Mouse (Mus musculus) MEL-GATA-1-ER (cell line): ENCODE measurements around the gene Acot5.
"Not testable (repeated sequence)": the region's sequence is repeated elsewhere in the genome, so short reads cannot be mapped to it uniquely, and the experiment has no call there.

Experiments
- DNase-seq: peaks from one replicate; pipeline ENCODE4 v3.0.0-alpha.2; 2012; ENCODE audit warnings: low read depth; ENCODE audit errors: extremely low read depth

Acot5 gene

DNA sequence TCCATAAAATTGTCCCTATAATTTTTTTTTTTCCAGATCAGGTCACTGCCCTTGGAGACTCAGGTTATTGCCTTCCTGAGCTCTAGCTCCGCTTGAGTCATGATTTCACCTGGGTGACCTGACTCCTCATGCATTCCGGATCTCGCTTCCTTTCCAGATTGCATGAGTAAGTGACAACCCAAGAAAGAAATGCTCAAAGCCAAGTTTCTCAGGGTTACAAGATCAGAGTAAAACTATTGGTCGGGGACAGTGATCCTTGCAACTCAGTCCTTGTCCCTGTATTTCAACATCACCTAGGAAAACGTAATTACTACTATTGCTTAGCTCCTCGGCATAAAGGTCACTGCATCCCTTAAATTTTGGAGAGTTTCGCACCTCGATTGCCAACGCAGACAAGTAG lies at the start of gene Acot5:
TSS of gene Acot5 (plus strand) at position 340 of the 400 bp plus-strand sequence.
- DNase-seq, result no peak

DNA sequence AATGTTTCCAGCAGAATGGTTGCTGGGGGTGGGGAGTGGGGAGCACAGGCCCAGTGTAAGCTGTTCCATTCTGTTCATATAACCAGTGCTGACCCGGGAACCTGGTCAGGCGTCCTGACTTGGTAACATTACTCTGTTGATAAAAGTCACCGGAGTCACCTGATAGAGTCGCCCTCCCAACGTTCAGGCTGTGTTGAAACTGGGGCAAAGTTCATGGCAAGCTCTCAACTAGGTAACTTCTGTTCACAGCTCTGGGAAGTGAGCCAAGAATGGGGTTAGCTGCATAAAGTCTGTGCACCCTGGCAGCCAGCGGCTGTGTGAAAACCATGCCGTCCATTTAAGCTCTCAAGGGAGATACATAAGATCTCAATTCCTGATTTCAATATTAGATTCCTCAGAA lies 48.6 kb upstream of the Acot5 start:
- peak; percentile 76 for DNase-seq

DNA sequence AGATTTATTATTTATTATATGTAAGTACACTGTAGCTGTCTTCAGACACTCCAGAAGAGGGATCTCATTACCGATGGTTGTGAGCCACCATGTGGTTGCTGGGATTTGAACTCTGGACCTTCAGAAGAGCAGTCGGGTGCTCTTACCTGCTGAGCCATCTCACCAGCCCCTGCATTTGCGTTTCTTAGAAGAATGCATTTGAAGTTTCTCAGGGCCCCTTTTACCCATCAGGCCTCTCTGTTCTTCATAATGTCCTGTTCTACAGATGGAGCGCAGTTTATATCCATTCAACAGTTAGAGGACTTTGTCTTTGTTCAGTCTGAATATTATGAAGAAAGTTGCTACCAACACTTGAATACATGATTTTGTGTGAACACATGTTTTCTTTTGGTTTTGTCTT lies 46.9 kb upstream of the Acot5 start:
- DNase-seq, result not testable (repeated sequence)

DNA sequence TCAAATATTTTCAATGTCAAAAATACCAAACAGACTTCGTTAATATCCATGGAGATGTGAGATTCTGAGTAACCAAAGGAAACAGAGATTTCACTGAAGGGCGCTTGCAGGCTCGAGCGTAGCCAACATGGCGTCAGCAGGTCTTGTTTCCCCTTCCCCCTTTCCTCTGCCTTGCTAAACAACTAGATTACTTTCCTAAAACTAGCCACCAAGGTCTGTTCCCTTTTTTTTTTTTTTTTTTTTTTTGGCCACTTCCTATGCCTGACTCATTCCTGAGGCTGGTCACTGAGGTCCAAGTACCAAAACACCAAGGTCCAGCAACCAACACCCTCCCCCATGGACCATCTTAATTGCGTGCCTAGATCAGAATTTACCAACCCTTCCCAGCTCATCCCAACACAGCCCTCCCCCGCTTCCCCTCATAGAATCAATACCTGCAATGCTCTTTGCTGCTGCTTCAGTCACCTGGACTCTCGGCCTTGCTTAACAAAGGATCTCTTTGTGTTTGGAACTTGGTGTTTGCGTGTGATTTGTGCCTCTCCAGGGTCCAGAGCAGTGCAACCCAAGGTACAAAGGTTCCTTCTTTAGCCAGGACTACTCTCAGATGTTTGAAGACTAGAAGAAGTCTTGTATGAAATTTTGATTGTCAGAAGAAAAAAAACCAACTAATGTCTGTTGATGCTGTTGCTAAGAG lies 45.9 kb upstream of the Acot5 start:
- DNase-seq, result no peak

DNA sequence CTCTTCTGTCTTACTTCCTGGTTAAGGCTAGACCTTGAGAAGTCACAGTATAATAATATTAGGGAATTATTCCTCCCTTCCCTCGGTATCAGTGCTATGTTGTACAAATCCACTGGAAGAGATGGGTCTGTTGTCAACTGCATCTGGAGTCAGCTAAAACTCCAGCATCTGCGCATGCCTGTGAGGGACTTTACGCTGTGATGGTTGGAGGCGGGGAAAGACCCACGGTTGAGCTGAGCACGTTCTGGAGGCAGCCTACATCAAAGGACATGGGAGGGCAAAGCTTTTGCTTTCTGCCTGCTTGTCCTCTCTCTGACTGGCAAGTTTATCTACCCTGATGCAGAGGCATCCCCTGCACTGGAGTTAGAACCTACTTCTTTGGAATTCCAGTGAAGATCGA lies 43.2 kb upstream of the Acot5 start:
- DNase-seq, result no peak

DNA sequence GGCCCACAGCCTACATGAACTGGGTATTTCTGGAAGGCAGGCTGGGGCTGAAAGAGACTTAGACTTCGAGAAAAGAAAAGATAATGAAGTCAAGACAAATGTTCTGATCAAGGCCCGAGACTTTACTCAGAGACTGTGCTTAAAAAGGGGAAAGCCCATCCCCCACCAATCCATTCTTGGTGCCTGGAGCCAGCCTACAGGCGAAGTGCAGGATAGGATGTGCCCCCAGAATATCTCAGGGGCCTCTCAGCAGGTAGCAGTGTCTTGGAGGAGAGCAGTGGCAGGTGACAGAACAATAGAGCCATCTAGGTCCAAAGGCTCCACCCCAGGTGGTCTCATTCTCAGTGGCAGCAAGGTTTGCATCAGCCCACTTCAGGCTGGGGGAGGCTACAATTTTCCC lies 40.8 kb upstream of the Acot5 start:
- DNase-seq, result not testable (repeated sequence)

DNA sequence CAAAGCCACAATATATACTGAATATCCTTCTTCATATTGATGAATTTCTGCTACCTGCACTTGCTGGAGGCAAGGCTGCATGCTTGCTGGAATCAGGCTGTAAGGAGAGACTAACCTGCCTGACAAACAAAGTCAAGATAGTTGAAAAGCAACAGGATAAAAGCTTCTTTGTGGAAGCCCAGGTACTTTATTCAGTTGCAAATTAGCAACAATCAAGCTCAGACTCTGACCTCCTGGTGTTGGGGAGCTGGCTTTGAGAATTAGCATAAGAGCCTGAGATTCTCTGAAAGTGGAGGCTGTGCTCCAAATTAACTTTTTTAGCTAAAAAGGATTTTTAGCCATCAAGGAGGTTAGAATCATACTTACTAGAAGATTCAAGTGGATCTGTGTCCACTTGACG lies 40.1 kb upstream of the Acot5 start:
- not testable (repeated sequence) for DNase-seq

DNA sequence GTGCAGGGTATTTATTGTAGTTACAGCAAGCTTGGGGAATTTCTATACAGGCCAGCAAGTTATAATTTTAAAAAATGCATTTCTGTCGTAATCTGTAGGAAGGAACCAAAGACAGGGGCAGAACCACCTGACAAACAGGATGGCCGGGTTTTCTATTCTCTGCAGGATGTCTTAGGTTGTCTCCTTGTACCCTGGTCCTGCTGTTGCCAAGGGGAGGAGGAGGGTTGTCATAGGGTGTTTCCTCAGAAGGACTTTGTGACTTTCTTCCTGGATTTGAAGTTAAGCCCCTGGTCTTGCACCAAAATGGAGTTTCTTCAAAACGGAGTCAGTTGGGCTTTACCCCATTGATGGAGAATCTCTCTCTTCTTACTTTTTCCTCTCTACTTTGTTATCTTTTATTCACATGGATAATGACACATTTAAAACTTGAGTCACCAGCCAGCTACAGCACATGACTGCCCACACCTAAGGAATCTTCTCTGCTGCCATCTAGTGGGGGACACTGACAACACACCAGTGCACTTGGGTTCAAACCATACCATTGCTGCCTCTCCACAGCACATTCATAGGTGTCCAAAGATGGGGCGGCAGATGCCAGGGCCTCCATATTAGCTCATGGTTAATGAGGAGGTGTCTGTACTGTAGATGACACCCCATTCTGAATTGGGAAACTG lies 38.3 kb upstream of the Acot5 start:
- DNase-seq, result peak; percentile 72

DNA sequence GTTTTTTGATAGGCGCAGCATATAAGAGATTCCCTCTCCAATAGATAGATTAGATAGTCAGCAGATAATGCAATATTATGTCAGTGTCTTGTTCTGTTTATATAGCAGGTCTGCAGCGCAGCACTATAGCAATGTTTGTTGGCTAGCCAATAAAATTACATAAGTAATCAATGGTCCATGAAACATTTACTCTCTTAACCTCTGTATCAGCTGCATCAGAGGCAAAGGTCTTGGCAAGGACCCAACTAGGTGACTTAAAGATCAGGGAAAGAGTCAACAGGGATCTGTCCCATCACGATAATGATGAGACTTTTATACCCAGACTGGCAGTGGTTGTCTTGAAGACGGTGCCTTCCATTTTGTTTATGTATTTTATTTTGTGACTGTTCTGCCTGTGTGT lies 36.3 kb upstream of the Acot5 start:
- no peak for DNase-seq

DNA sequence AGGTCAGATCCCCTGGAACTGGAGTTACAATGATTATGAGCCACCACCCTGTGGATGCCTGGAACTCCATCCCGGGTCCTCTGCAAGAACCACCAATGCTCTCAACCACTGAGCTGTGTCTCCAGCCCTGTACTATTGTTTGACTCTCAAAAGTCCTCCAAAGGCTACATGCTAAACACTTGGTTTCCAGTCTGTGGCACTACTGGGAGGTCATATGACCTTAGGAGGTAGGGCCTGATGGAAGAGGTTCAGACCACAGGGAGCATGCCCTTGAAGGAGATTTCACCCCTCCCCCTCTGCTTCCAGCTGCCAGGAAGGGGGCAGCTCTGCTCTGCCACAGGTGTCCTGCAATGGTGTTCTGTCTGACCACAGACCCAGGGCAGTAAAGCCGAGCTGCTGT lies 35.8 kb upstream of the Acot5 start:
- not testable (repeated sequence) for DNase-seq

DNA sequence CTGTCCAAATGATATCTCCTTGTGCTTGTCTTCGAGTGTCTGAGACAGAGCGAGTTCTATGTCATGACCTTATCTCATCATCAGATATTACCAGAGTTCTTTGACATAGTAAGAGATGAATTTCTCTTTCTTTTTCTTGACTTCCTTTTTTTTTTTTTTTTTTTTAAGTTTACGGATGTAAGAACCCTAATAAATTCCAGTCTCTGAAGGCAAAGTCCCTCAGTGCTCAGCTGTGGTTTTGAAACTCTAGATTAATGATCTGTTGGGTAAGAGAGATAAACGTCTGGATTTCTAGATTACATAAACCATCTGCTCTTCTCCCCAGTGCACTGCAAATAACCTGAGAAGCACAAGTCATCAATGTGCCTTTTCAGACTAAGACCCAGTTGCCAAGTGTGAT lies 35.0 kb upstream of the Acot5 start:
- DNase-seq, result peak; percentile 32

DNA sequence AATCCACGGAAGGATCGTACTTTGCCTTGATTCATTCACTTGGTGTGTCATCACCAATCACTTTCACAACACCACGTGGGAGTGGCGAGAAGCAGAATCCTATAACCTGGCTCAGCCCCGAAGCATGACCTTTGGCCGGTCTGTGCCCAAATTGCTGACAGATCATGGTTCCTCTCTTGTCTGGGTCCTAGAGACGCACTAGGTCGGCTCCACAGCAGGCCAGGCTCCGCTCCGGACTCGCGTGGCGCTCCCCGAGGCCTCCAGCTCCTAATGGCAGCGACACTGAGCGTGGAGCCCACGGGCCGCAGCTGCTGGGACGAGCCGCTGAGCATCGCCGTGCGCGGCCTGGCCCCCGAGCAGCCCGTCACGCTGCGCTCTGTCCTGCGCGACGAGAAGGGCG lies 30.9 kb upstream of the Acot5 start, which contains the start of gene Acot4:
TSS of gene Acot4 (plus strand) at position 139 of the 400 bp plus-strand sequence.
- DNase-seq, result not testable (repeated sequence)

DNA sequence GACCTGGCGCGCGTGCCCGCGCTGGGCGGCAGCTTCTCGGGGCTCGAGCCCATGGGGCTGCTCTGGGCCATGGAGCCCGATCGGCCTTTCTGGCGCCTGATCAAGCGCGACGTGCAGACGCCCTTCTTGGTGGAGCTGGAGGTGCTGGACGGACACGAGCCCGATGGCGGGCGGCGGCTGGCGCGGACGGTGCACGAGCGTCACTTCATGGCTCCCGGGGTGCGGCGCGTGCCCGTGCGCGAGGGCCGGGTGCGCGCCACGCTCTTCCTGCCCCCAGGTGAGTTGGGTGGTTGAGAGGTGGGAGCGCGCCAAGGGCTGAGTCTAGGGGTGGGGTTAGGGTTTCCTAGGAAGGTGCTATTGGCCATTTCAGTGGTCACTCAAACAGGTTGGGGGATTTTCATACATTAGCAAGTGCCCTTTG lies 30.4 kb upstream of the Acot5 start, which contains the start of gene Gm49366:
TSS of gene Gm49366 (plus strand) at position 245 of the 421 bp plus-strand sequence.
- not testable (repeated sequence) for DNase-seq

DNA sequence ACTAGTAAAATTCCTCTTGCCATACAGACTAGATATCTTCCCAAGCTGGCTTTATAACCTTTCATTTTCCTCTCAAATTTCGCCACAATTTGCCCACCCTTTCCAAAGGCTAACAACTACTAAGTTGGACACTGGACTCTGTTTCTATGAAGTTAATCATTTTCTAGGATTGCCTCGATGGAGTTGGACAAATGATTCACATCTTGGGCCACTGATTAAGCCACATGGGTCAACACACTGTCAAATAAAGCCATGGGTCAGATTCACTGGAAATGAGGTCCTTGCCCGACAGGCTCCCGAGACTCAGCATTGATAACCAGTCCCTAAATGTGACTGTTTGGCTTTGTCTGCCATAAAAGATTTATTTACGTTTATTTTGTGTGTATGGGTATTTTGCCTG lies 26.9 kb upstream of the Acot5 start:
- DNase-seq, result no peak

DNA sequence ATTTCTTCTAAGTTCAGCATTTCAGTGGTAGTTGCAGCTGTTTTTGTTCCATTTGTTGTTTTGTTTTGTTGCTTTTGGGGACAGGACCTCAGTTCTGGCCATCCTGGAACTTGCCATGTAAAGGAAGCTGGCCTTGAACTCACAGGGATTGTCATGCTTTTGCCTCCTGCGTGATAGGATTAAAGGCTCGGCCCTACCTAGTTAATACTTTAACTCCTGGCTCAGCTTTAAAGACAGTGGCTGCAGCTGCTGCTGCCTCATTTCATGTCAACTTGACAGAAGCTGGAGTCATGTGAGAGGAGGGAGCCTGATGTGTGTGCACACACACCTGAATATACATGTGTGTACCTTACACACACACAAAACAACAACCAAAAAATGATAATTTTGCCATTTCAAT lies 25.1 kb upstream of the Acot5 start:
- no peak for DNase-seq

DNA sequence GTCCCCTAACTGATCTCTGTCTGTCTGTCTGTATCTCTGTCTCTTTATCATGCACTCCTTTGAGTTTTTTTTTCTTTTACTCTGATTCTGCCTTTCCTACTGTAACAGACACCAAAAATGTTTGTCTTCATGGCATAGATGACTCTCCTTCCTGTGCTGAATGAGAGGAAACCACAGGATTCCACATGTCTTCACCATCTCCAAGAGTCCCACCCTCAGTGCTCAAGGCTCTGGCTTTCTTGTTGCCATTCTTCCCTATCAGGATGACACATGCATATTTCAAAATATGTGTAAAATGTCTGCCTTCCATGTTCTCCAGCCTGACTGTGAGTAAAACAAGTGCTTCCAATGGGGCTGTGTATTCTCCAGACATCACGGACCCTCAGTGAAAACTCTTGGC lies 22.2 kb upstream of the Acot5 start:
- DNase-seq, result no peak

DNA sequence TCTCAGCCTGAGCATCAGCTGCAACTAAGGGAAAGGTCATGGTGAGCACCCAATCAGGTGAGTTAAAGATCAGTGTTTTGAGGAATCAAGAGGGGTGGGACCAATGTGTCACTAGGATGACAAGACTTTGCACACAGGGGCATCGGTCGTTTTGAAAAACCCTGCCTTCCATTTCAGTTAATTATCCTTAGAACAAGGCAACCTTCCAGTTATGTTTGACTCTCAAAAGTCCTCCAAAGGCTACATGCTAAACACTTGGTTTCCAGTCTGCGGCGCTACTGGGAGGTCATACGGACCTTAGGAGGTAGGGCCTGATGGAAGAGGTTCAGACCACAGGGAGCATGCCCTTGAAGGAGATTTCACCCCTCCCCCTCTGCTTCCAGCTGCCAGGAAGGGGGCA lies 18.4 kb upstream of the Acot5 start:
- not testable (repeated sequence) for DNase-seq

DNA sequence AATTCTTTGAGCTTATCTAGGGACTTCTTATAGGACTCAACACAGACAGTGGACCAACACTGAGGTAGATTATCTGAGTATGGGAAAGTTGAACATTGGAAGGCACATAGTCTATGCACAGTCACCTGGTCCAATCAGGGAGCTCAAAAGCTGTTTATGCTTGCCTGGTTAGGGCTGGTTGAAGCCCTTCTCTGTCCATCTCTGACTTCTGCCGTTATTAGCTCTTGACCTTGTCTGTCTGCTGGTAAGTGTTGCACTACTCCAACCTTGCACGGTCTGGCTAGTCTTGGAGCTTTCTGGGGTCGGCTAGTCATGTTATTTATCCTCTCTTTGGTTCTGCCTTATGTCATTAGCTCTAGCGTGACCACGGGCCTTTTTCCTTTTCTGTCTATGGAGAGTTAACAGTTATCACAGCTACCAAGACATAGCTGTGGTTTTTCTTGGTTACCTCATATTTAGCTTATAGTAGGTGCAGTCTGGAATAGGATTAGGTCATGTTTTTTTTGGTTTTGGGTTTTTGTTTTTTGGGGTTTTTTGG lies 17.1 kb upstream of the Acot5 start, which contains the start of gene Acot3:
TSS of gene Acot3 (plus strand) at position 208 of the 538 bp plus-strand sequence.
- no peak for DNase-seq

DNA sequence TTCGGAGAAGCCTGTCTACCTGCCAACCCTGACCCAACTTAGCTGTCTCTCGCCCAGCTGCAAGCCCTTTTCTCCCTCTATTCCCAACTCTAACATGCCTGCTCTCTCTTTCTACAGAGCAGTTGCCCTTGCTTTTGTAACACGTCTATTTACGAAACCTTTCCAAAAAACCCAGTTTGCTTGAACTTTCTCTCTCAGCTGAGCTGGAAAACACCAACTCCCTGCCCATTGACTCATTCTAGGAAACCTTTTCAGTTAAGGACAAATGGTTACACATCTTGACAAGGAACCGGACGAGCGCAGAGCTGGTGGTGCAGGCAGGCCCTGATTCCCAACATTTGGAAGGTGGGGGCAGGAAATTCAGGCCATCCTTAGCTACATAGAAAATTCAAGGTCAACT lies 16.5 kb upstream of the Acot5 start:
- DNase-seq, result no peak

DNA sequence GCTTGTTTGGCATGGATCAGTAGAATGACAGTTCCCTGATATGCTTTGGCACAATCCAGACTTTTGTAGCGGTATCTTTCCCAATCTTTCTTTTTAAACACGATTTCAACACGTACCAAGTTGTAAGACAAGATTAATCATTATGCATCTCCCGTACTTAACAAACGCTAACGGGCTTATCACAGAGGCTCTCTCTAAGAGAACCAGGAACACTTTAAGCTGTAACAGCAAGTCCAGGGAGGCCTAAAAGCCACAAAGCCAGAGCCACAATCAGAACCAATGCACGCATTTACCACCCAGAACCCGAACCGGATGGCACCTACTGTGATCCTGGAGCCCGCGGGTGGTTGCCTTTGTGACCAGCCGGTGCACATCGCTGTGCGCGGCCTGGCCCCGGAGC lies 16.0 kb upstream of the Acot5 start:
- DNase-seq, result no peak

DNA sequence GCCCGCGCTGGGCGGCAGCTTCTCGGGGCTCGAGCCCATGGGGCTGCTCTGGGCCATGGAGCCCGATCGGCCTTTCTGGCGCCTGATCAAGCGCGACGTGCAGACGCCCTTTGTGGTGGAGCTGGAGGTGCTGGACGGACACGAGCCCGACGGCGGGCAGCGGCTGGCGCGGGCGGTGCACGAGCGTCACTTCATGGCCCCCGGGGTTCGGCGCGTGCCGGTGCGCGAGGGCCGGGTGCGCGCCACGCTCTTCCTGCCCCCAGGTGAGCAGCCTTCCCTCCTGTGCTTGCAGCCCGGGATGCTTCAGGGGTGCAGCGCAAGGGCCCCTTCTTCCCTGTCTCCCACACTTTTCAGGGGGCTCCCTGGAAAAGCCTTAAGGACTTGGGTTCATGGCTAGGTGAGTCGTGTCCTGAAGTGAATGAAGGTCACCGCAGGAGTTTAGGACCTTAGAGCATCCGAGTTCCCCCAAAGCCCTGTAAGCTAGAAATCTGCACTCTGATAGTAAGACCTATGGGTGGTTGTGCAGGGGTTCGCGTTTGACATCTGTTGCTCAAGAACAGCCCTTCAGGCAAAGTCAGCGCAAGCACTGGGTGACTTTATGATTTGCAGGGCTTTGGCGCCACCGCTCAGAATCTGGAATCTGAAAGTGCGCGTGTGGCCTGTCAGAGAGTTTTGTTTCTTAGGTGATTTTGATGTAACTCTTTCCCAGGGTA lies 15.3 kb upstream of the Acot5 start:
- DNase-seq, result no peak

DNA sequence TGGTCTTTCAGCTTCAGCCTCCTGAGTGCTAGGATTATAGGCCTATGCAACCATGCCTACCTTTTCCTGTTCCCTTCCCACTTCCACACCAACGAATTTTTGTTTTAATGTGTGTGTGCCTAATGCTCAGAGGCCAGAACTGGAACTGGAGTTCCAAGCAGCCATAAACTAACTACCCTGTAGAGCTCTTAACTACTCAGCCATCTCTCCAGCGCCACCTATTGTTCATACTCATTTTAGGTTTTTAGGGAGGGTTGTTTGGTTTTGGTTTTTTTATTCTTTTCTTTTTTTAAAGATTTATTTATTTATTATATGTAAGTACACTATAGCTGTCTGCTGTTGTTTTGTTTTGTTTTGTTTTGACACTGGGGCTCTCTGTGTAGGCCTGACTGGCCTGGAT lies 8.2 kb upstream of the Acot5 start:
- DNase-seq, result peak; percentile 53
